Mouse (Mus musculus): ENCODE data around the gene Cadm1.

DNA sequence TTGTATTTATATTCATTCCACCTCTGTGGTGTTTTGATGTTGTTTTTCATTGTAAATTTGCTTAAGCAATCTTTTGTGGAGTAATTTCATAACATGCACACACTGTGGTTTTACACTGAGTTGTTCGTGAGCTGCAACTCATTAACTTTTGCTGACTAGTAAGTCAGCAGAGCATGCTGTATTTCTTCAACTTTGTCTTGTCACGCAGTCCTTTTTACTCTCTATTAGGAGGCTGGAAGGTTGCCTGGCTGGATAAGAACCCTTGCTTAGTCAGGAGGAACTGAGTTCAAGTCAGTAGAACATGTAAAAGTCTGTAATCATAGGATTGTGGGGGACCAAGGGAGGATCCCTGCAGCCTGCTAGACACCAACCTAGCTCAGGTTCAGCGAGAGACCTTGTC, 185.4 kb downstream of the Cadm1 start:
- TF ChIP-seq POLR2A (IDR thresholded peaks at IDR 0.05; ENCODE audit: control insufficient read depth, extremely low read depth, insufficient read depth, low read length, poor library complexity) = no peak
- TF ChIP-seq CTCF (IDR thresholded peaks at IDR 0.05; ENCODE audit: borderline replicate concordance, control insufficient read depth, extremely low read depth, insufficient read depth, low read length, poor library complexity) = no peak

Data from thymus, adult 2 months (tissue).